Mouse (Mus musculus) ES-E14 (cell line): ENCODE measurements around the gene Slc41a3.

Experiments
- CHD2 ChIP-seq: IDR thresholded peaks from 2 replicates; pipeline ENCODE4 v1.6.1; 2014; ENCODE audit warnings: mild to moderate bottlenecking, low read depth, low read length, inconsistent platforms
- ZC3H11A ChIP-seq: IDR thresholded peaks from 2 replicates; pipeline ENCODE4 v1.6.1; 2012; ENCODE audit warnings: low read depth, mild to moderate bottlenecking, inconsistent platforms, low read length, borderline replicate concordance

- TF ChIP-seq ZC3H11A (no peak), CHD2 (no peak)
Observed at GRCm38 (mm10) chr6:90582331-90582730, 22.2 kb upstream of the Slc41a3 start.
